Comparison of ENCODE assay signal across 10 mouse cellular contexts in the genomic region with DNA sequence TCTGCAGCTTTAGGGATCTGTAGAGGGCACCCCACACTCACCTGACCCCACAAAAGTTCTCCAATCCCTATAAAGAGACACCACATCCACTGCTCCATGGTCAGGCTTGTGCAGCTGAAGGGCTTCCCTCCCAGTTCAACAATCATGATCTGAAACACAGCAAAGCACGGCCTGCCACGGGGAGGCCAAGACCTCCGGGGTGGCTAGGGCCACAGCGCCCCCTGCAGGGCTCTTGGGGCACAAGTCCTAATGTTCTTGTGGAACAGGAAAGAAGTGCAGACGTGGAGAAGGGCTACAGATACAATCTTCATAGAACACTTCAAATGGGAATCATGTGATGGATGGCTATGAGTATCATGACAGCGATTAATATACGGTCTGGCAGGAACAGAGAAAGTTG. TPM values are rescaled to one million over a fixed set of nuclear protein-coding genes. Genes with fewer than 3 reads are reported as not detected.
DNase-seq lines count a peak whose midpoint lies in the region; TF ChIP-seq lines count a peak whose summit lies in the region.
"Had no signal": no experiment of that assay in that cellular context is flagged by ENCODE, and none has a peak within 500 bp of the region (broad histone marks: within the 10 kb centered on the region; RNA-seq: fewer than 3 reads in every experiment).

No protein-coding gene starts in this region.

- H3K27me3 ChIP-seq in limb, embryonic 10.5 days (ENCODE audit: low read depth, poor library complexity, severe bottlenecking) = no peaks in the 10 kb centered on the region
- H3K27me3 ChIP-seq: lung, embryonic 15.5 days had no signal

- WGBS in limb, embryonic 10.5 days = 20% methylated on average over 7 of the region's 7 CpGs

- DNase-seq in left cerebral cortex, adult 2 months (ENCODE audit: extremely low spot score in 1 of 2, low spot score in 2 of 2) = no peak
- no peak for DNase-seq in left cerebral cortex, adult 9 months (ENCODE audit: low spot score in 2 of 2)
- peak; percentile 23 for DNase-seq in MEL-GATA-1-ER (ENCODE audit: extremely low read depth, low read depth)
- peak; percentile 45 for DNase-seq in limb, embryonic 10.5 days (ENCODE audit: low spot score)
- peak; percentile 14 for DNase-seq in retina, postnatal 7 days (ENCODE audit: low read depth, low spot score)
- no peak for DNase-seq in layer of hippocampus, adult 8-10 months (ENCODE audit: low spot score in 2 of 2)
- DNase-seq in frontal cortex, postnatal 10 days (ENCODE audit: low spot score in 2 of 2) = no peak

- no peaks in the 10 kb centered on the region for H3K9me3 ChIP-seq in limb, embryonic 10.5 days (replicated peaks)
- H3K9me3 ChIP-seq: lung, embryonic 15.5 days had no signal

- H3K4me1 ChIP-seq in cortical plate, adult 2 months (ENCODE audit: control insufficient read depth, insufficient read depth, low read length) = no peaks in the 10 kb centered on the region
- H3K4me1 ChIP-seq in limb, embryonic 10.5 days = peaks cover 31% of the 10 kb centered on the region

- H3K36me3 ChIP-seq in limb, embryonic 10.5 days = 0 out of 2 replicates have a peak, but pooled peaks cover 7% of the 10 kb centered on the region
- H3K36me3 ChIP-seq: lung, embryonic 15.5 days had no signal

- no peak overlapping the region for H3K27ac ChIP-seq in left cerebral cortex, adult 2 months
- no peak overlapping the region for H3K27ac ChIP-seq in cortical plate, adult 2 months (ENCODE audit: insufficient read depth, low read length)
- no peak overlapping the region for H3K27ac ChIP-seq in limb, embryonic 10.5 days
- H3K27ac ChIP-seq: lung, embryonic 15.5 days had no signal

- H3K4me3 ChIP-seq in left cerebral cortex, adult 2 months = no peak overlapping the region
- H3K4me3 ChIP-seq in cortical plate, adult 2 months (ENCODE audit: insufficient read depth, low read length) = no peak overlapping the region
- no peak overlapping the region for H3K4me3 ChIP-seq in limb, embryonic 10.5 days
- H3K4me3 ChIP-seq: erythroblast, embryonic 14.5 days; lung, embryonic 15.5 days had no signal

- intact Hi-C loops in left cerebral cortex, adult 2 months (cut with DNase I) = no loop called here

- no peak for TF ChIP-seq POLR2A in cortical plate, adult 2 months (IDR thresholded peaks at IDR 0.05; ENCODE audit: extremely low read depth, insufficient read depth, low read length)

- TF ChIP-seq CTCF in left cerebral cortex, adult 2 months (IDR thresholded peaks at IDR 0.05) = peak; percentile 61
- peak; percentile 41 for TF ChIP-seq CTCF in cortical plate, adult 2 months (IDR thresholded peaks at IDR 0.05; ENCODE audit: extremely low read depth, insufficient read depth, low read length)

RNA-seq across cellular contexts. Expression of a gene that starts 26.6 kb away (rescaled TPM):
- total RNA-seq in left cerebral cortex, adult 2 months (2021) = under 1 TPM in 1 of 2 experiments, not detected in 1; 0.65 TPM
- polyA plus RNA-seq in cortical plate, adult 2 months (2012; rRNA removed) = 0.56 and 0.74 TPM in 2 replicates
- polyA plus RNA-seq in limb, embryonic 10.5 days (2016; fragmentation: Nextera tagmentation; extraction: Ambion mirVana) = 0.62 and 0.75 TPM in 2 replicates
- total RNA-seq in layer of hippocampus, adult 8-10 months (2022) = not detected

RNA-seq across cellular contexts. Expression of a gene that starts 55.3 kb away (rescaled TPM):
- 10 to 100 TPM; 30.9 to 33.7 TPM for total RNA-seq in left cerebral cortex, adult 2 months (2021)
- polyA plus RNA-seq in cortical plate, adult 2 months (2012; rRNA removed) = 5.2 and 5.5 TPM in 2 replicates
- 5.0 and 6.2 TPM in 2 replicates for polyA plus RNA-seq in limb, embryonic 10.5 days (2016; fragmentation: Nextera tagmentation; extraction: Ambion mirVana)
- total RNA-seq in layer of hippocampus, adult 8-10 months (2022) = 10 to 100 TPM; 21.9 to 34.1 (median 30.1) TPM

RNA-seq across cellular contexts. Expression of a gene that starts 55.8 kb away (rescaled TPM):
- total RNA-seq in left cerebral cortex, adult 2 months (2021) = 1 to 10 TPM; 6.3 to 7.1 TPM
- polyA plus RNA-seq in cortical plate, adult 2 months (2012; rRNA removed) = 4.5 and 5.9 TPM in 2 replicates
- polyA plus RNA-seq in limb, embryonic 10.5 days (2016; fragmentation: Nextera tagmentation; extraction: Ambion mirVana) = not detected in 2 replicates
- total RNA-seq in layer of hippocampus, adult 8-10 months (2022) = 10 to 100 TPM in 1 of 4 experiments, 1 to 10 TPM in 3; 6.4 to 10.8 (median 8.5) TPM
- polyA plus RNA-seq: erythroblast, embryonic 14.5 days; lung, embryonic 15.5 days had no signal

Comparison
In these comparisons a context has a peak if more than half of its experiments do, and no peak if none do; other contexts are left out.
1. DNase-seq: peak in MEL-GATA-1-ER (single experiment), limb, embryonic 10.5 days (single experiment) and retina, postnatal 7 days (single experiment); none in left cerebral cortex, adult 2 months (0 of 2), left cerebral cortex, adult 9 months (0 of 2), layer of hippocampus, adult 8-10 months (0 of 2) and frontal cortex, postnatal 10 days (0 of 2).